Mouse (Mus musculus) heart, postnatal 10 days (tissue): ENCODE measurements around the gene Fam168a. TPM values are rescaled to one million over a fixed set of nuclear protein-coding genes. Genes with fewer than 3 reads are reported as not detected.
A peak's percentile ranks its signal among the peaks of the same experiment; 100 is the strongest.

Experiments
- DNase-seq, 2 experiments: peaks; one replicate each; pipeline ENCODE4 v3.0.0; 2021
- intact Hi-C: fragments of 180-260 bp; cut with DNase I; formaldehyde crosslinking; loops from one replicate; pipeline ENCODE4 v1.15.1; 2025
- total RNA-seq, 2 experiments: library from RNA; stranded (reverse); gene quantifications; 2 replicates each; pipeline ENCODE4 v1.2.3; 2021

Gene Fam168a
- total RNA-seq, result 10 to 100 TPM; 52.7 to 53.7 TPM

DNA sequence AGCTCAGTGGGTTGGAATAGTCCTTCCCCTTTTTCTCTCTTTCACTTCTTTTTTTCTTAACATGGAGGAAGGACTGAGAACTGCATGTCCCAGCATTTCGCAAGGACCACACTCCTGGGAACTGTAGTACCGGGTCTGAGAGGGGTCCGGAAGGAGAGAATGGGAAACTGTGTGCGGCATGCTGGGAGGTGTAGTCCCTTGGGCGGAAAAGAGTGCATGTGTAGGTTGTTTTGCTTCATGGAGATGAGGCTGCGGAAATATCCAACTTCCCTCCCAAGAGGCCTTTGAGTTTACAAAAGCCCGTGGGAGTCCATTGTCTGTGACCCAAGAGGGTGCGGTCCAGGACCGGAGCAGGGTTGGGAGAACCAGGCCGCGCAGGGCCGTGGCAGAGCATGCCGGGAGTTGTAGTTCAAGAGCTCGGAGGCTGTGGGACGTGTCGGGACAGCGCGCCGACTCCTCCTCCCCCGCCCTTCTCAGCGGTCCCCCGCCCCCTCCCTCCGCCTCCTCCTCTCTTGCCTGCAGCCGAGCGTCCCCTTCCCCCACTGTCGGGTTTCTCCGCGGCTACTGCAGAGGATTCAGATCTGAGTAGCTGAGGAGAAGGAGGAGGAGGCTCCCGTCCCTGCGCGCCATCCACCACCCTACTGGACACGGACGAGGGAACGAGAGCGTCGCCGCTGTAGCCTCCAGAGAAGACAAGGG lies at the start of gene Fam168a:
Fam168a (plus strand) TSS at position 493 of the 699 bp plus-strand sequence.
- intact Hi-C loops, result no loop called here
- DNase-seq, result peak; percentile 96 to 97

GRCm38 (mm10) chr7:100656739-100657138 lies 49.7 kb upstream of the Fam168a start:
- intact Hi-C loops, result no loop called here

GRCm38 (mm10) chr7:100658093-100658578 lies 48.3 kb upstream of the Fam168a start:
- intact Hi-C loops, result no loop called here
- DNase-seq, result no peak

More at GRCm38 (mm10) chr7:100656739-100657138, 49.7 kb upstream of the Fam168a start:
- DNase-seq, result no peak

DNA sequence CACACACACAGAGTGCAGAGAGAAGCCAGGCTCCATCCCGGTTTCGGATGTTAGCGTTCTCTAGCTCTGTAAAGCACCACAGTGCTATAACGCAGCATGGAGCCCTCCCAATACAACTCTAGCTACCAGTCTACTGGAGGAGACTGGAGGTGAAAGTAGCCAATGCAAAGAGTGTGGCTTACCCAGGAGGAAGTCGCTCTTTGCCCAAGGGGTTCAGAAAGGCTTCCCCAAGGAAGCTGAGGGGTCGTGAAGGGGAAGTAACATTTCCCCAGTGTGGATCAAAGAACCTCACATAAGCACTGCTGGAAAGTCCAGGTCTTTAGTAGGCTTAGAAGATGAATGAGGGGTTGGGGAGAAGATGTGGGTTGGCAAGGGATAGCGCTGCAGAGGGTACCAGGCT lies 45.2 kb upstream of the Fam168a start:
- intact Hi-C loops, result loop anchor here (5.0 kb wide), 2 partner anchors 139 to 234 kb away; no protein-coding TSS in a partner anchor
- DNase-seq, result no peak

DNA sequence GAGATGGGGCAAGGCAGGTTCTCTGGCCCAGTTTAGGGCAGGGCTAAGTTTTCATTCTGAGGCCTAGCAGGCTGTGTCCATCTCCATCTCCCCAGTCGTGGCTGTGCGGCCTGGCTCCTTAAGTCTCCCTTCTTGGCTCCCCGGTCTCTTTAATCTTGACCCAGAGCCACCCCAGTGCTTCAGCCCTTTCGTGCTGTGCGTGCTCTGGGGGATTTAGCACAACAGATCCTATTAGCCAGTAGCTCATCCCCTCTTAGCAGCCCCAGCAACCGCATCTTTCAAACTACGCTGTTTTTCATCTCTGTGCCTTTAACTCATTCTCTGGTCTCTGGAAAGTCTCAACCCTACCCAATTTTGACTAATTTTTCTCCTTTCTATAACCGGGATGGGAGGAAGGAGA lies 44.2 kb upstream of the Fam168a start, which contains the start of gene Plekhb1:
Plekhb1 (minus strand) TSS at position 184 of the 400 bp plus-strand sequence.
- no peak for DNase-seq
- intact Hi-C loops, result loop anchor here (5.0 kb wide), 2 partner anchors 140 to 235 kb away; no protein-coding TSS in a partner anchor

GRCm38 (mm10) chr7:100663190-100663589 lies 43.2 kb upstream of the Fam168a start:
- intact Hi-C loops, result loop anchor here (1.0 to 5.0 kb wide), 3 partner anchors 18 to 236 kb away; no protein-coding TSS in a partner anchor
- peak; percentile 95 to 96 for DNase-seq

- intact Hi-C loops, result loop anchor here (1.0 to 5.0 kb wide), 3 partner anchors 19 to 237 kb away; no protein-coding TSS in a partner anchor
- DNase-seq, result no peak
These were observed 42.6 kb upstream of the Fam168a start for GRCm38 (mm10) chr7:100663729-100664304.

DNA sequence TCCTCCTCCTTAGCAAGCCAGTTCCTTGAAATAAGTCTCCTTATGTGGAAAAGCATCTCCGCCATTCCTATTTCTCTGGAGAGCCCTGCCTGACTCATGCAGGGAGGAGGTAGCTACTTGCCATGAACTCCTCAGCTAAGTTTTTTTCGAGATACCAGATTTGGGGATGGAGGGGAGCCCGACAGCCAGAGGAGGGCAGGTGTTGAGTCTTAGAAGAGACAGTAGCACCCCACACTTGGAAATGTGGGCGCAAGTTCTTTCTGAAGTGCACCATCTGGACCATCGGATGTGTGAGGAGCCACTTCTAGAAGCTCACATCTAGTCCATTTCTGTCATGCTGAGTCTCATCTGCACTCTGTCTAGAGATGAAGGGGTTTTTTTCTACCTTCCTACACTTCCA lies 35.8 kb upstream of the Fam168a start:
- no peak for DNase-seq
- intact Hi-C loops, result no loop called here

DNA sequence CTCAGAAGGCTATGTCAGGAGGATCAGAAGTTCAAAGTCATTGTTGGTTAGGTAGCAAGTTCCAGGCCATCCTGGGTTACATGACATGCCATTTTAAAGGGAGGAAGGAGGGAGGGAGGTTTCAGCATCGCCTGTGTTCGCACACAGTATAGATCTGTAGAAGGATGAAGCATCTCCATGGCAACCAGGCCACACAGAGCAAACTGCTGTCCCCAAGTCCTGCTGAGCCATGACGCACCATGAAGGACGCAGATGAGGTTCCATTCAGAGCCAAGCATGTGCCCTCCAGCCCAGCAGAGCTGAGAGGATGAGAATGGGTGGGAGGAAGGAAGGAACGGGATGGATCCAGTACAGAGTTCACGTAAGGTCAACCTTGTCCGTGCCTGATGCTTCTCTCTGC lies 33.0 kb upstream of the Fam168a start:
- intact Hi-C loops, result no loop called here
- DNase-seq, result no peak

- intact Hi-C loops, result no loop called here
- DNase-seq, result peak; percentile 68 to 76
These were observed 31.5 kb upstream of the Fam168a start for GRCm38 (mm10) chr7:100674941-100675340.

DNA sequence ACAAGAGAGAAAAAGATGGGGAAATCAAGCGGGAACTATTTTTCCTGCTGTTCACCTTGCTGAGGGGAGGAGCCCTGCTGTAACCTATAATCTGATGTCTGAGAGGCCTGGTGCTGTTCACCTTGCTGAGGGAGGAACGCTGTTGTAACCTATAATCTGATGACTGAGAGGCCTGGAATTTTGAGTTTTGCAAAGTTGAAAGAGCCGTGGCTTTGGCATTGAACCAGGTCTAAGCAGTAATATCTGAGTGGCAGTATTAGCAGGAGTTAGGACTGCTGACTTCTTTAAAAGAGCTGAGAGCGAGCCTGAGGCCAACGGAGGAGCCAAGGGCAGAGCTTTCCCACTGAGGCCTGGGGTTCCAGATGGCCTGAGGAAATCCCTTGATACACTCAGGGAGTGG lies 28.4 kb upstream of the Fam168a start:
- intact Hi-C loops, result no loop called here

DNA sequence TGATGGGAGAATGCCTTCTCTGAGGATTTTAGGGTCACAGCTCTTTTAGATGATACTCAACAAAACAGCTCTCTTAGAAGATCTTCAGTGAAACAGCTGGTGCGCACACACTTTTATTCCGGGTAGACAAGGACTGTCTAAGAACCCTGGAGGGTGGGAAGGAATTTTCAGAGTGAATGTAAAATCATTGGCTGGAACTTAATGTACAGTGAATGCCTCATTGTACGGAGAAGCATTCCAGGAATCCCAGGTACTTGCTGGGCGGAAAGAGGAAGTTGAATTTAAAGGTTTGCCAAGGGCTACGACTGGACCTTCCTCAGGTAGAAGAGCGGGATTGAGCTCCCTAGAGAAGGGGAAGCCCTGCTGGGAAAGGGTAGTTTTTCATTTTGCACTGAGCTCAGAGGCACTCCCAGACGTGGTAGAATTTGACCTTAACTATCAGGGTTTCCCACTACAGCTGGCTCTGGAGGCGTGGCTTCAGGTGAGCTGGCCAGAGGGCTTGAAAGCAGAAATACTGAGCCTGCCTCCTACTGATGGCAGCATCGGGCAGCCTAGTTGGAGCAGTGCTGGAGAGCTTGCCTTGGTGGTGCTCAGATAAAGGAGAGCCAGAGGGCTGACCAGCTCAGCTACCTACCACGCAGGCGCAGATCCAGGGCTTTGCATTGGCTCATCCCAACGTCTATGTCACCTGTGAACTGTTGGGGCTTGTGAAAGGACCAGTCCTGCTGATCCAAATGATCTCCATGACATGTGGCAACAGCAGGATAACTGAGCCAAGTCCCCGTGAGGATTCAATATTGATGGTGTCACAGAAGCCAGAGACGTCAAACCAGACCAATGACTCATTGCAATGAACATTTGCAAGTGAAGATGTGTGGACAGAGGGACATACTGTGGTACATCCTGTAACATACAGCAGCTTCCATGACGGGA lies 27.2 kb upstream of the Fam168a start:
- no peak for DNase-seq
- intact Hi-C loops, result no loop called here

More for the DNA sequence above, 28.4 kb upstream of the Fam168a start:
- no peak for DNase-seq

- no peak for DNase-seq
- intact Hi-C loops, result no loop called here
These were observed 25.3 kb upstream of the Fam168a start for GRCm38 (mm10) chr7:100681132-100681531.

GRCm38 (mm10) chr7:100683241-100683640 lies 23.2 kb upstream of the Fam168a start:
- intact Hi-C loops, result no loop called here
- no peak for DNase-seq

- intact Hi-C loops, result loop anchor here (1.0 to 2.0 kb wide), 3 partner anchors 39 to 183 kb away; no protein-coding TSS in a partner anchor
These were observed 22.4 kb upstream of the Fam168a start for GRCm38 (mm10) chr7:100684081-100684480.

DNA sequence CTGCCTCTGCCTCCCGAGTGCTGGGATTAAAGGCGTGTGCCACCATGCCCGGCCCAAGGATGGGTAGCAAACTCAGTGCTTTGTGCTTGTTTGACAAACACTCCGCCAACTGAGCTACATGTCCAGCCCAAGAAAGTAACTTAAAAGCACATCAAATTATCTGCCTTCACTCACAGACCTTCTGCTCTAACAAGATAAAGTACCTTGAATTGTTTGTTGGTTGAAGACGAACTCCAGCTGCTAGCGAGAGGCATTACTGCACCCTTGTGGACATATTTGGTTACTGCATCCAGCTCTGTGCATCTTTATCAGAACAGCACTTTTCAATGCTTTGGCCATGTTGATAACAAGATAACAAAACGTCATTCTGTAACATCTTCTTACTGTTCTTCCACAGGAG lies 21.9 kb upstream of the Fam168a start:
- peak; percentile 55 to 72 for DNase-seq
- intact Hi-C loops, result loop anchor here (1.0 to 2.0 kb wide), 3 partner anchors 39 to 182 kb away; no protein-coding TSS in a partner anchor

More at GRCm38 (mm10) chr7:100684081-100684480, 22.4 kb upstream of the Fam168a start:
- DNase-seq, result no peak

DNA sequence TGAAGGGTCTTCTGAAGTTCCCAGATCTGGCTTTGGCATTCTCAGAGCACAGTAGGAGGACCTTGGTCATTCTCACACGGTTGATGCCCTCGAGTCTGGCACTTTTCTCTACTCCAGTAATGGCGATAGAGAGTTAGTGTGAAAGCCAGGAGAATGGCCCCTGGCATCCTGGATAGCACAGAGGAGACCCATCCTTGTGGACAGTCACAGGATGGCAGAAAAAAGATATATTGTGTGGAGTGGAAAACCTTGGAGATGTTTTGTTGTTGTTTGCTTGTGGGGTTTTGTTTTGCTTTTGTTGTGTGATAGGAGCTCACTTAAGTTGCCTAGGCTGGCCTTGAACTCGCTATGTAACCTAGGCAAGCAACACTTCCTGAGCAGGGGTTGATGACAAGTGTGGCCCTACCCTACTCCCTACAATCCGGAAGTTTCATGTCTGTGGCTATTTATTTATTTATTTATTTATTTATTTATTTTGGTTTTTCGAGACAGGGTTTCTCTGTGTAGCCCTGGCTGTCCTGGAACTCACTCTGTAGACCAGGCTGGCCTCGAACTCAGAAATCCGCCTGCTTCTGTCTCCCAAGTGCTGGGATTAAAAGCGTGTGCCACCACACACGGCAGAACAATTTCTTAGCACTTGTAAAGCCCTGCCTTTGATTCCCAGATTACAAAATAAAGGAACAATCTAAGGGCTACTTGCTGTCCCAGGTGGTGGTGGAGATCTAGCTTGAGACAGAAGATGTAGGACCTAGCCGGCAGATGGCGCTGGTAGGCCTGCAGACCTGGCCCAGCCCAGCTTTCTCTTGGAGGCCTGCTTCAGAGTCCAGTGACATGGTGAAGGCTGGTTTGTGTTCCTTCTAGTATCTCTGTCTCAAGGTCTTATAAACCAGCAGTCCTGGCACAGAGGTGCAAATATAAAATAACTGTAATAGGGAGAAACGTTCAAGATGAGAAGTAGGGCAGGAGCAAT lies 21.1 kb upstream of the Fam168a start:
- DNase-seq, result peak; percentile 79 to 88
- intact Hi-C loops, result loop anchor here (1.0 to 5.0 kb wide), 3 partner anchors 114 to 181 kb away; no protein-coding TSS in a partner anchor

DNA sequence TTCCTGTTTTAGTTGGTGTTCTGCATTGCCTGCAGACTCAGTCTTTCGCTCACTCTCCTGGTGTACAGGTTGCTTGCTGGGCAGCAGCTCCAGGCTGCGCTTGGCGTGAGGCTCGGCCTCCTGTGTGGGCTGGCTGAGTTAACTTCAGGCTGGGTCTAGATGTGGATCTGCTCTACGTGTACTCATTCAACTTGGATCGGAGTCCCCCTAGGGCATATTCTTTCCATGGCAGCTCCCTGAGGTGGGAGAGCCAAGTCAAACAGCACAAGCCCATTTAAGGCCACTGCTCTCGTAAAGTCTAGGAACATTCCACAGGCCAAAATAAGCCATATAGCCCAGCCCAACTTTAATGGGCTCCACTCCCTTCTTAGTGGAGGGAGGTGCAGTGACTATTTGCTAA lies 18.0 kb upstream of the Fam168a start:
- intact Hi-C loops, result loop anchor here (5.0 kb wide), 1 partner anchor 129 kb away; no protein-coding TSS in a partner anchor
- no peak for DNase-seq

GRCm38 (mm10) chr7:100693199-100693598 lies 13.2 kb upstream of the Fam168a start:
- intact Hi-C loops, result no loop called here
- DNase-seq, result no peak
